Mouse (Mus musculus) CH12.LX (cell line): ENCODE measurements at regions not wholly inside any gene's neighbourhood (a gene's known extent, or its start where the extent isn't known, plus 50 kb on each side); places are given as distances from the start of the nearest gene placed in this dataset.

Source experiments
- DNase-seq: peaks from one replicate; pipeline ENCODE4 v3.0.0-alpha.2; 2013; ENCODE audit errors: extremely low read depth
- H3K27ac ChIP-seq: 2 replicates; pipeline ENCODE4 v1.5.1; 2012; ENCODE audit warnings: low read depth, mild to moderate bottlenecking, control low read depth, moderate library complexity; ENCODE audit not compliant: insufficient read depth
- H3K27me3 ChIP-seq: replicated peaks from 2 replicates; pipeline ENCODE3; 2012; ENCODE audit warnings: inconsistent platforms
- H3K36me3 ChIP-seq, 2 experiments: replicated peaks in 1 of 2; 2 replicates each; pipeline versions ENCODE3 to v1.6.1; 2012; ENCODE audit warnings: inconsistent platforms in 1 of 2, low read length in 1 of 2, mild to moderate bottlenecking in 1 of 2, mixed read lengths in 1 of 2, moderate library complexity in 1 of 2; ENCODE audit not compliant: control insufficient read depth in 1 of 2, insufficient read depth in 1 of 2
- H3K4me1 ChIP-seq, 2 experiments: 2 replicates each; pipeline ENCODE4 v1.6.1; 2012; ENCODE audit warnings: inconsistent platforms in 1 of 2, moderate library complexity in 1 of 2; ENCODE audit not compliant: insufficient read depth in 2 of 2, control insufficient read depth in 1 of 2
- H3K4me2 ChIP-seq: 2 replicates; pipeline ENCODE4 v1.6.1; 2012; ENCODE audit warnings: low read depth, mild to moderate bottlenecking, control low read depth; ENCODE audit not compliant: poor library complexity, insufficient read depth, severe bottlenecking
- H3K4me3 ChIP-seq, 3 experiments: fragments of 150-350 bp in 1 of 3; sonication (generic) in 1 of 3; replicated peaks in 1 of 3; 2 replicates each; pipeline versions ENCODE3 to v1.5.1; 2011 to 2012; ENCODE audit warnings: low read depth in 2 of 3, low read length in 2 of 3, mild to moderate bottlenecking in 2 of 3, moderate library complexity in 2 of 3, control low read depth in 1 of 3, improper control_type of control experiment in 1 of 3, inconsistent platforms in 1 of 3, mixed read lengths in 1 of 3; ENCODE audit not compliant: poor library complexity in 1 of 3
- H3K79me2 ChIP-seq: replicated peaks from 2 replicates; pipeline ENCODE4 v1.6.1; 2012; ENCODE audit warnings: mild to moderate bottlenecking, moderate library complexity; ENCODE audit not compliant: control insufficient read depth, poor library complexity, insufficient read depth, severe bottlenecking; ENCODE audit errors: extremely low read depth
- H3K9ac ChIP-seq: 2 replicates; pipeline ENCODE4 v1.6.1; 2012; ENCODE audit warnings: low read depth, mild to moderate bottlenecking, control low read depth, moderate library complexity; ENCODE audit not compliant: insufficient read depth
- H3K9me3 ChIP-seq: replicated peaks from 2 replicates; pipeline ENCODE3; 2012; ENCODE audit warnings: low read length, inconsistent platforms, mixed read lengths
- CHD1 ChIP-seq: IDR thresholded peaks from 2 replicates; pipeline ENCODE4 v1.6.1; 2012; ENCODE audit warnings: low read depth, low read length, improper control_type of control experiment, inconsistent platforms
- GABPA ChIP-seq: IDR thresholded peaks from 2 replicates; pipeline ENCODE4 v1.6.1; 2012; ENCODE audit warnings: low read depth, low read length, improper control_type of control experiment, inconsistent platforms; ENCODE audit not compliant: insufficient replicate concordance
- HCFC1 ChIP-seq: IDR thresholded peaks from 2 replicates; pipeline ENCODE4 v1.6.1; 2012; ENCODE audit warnings: low read depth, mild to moderate bottlenecking, inconsistent platforms, low read length, improper control_type of control experiment
- JUN ChIP-seq: IDR thresholded peaks from 2 replicates; pipeline ENCODE4 v1.6.1; 2011; ENCODE audit warnings: low read depth, mild to moderate bottlenecking, low read length, improper control_type of control experiment, moderate library complexity; ENCODE audit not compliant: insufficient read depth
- MEF2A ChIP-seq: IDR thresholded peaks from 2 replicates; pipeline ENCODE4 v1.6.1; 2014; ENCODE audit warnings: low read depth, mild to moderate bottlenecking, inconsistent platforms, low read length, improper control_type of control experiment, borderline replicate concordance
- PAX5 ChIP-seq: IDR thresholded peaks from 2 replicates; pipeline ENCODE4 v1.6.1; 2012; ENCODE audit warnings: low read length, inconsistent platforms, mixed read lengths
- TCF12 ChIP-seq: IDR thresholded peaks from 2 replicates; pipeline ENCODE4 v1.6.1; 2014; ENCODE audit warnings: low read depth, mild to moderate bottlenecking, inconsistent platforms, low read length, improper control_type of control experiment
- dilution Hi-C: fragments of 300-500 bp; cut with MboI; formaldehyde crosslinking; loops from 2 replicates; pipeline ENCODE4 v1.14.3; 2020; ENCODE audit warnings: low sequenced_read_pairs; ENCODE audit not compliant: extremely low pct_unique_long_range_greater_than_20kb, extremely low pct_ligation_motif_present
- in situ Hi-C: fragments of 300-500 bp; cut with MboI; formaldehyde crosslinking; loops from 3 replicates; pipeline ENCODE4 v1.14.3; 2019; ENCODE audit warnings: low sequenced_read_pairs, low pct_ligation_motif_present, low pct_unique_long_range_greater_than_20kb, mixed read lengths

- Histone ChIP-seq H3K4me3 (no peak overlapping the region), H3K27me3 (no peaks in the 10 kb centered on the region), H3K36me3 (no peaks in the 10 kb centered on the region), H3K9ac (no peak overlapping the region), H3K9me3 (no peaks in the 10 kb centered on the region), H3K79me2 (no peaks in the 10 kb centered on the region)
- in situ Hi-C loops (no loop called here), dilution Hi-C loops (no loop called here)
- TF ChIP-seq HCFC1 (no peak), TCF12 (no peak), PAX5 (no peak), CHD1 (no peak)
- TF ChIP-seq, all 38 proteins: peak for 0
- Histone ChIP-seq H3K4me2 (no peak overlapping the region), H3K4me1 (peaks cover 0 to 9% of the 10 kb centered on the region in 2 experiments; a peak in 2 of 4 replicates), H3K27ac (no peak overlapping the region)
- no peak for DNase-seq
These were observed 175.1 kb upstream of the Dyrk2 start for GRCm38 (mm10) chr10:119045059-119045458.

- Histone ChIP-seq H3K9ac (no peak overlapping the region), H3K36me3 (no peaks in the 10 kb centered on the region), H3K4me2 (no peak overlapping the region), H3K4me1 (peaks cover 0 to 13% of the 10 kb centered on the region in 2 experiments; a peak in 2 of 4 replicates), H3K27ac (no peak overlapping the region), H3K27me3 (no peaks in the 10 kb centered on the region), H3K9me3 (no peaks in the 10 kb centered on the region), H3K79me2 (no peaks in the 10 kb centered on the region), H3K4me3 (no peak overlapping the region)
- TF ChIP-seq HCFC1: no peak
- in situ Hi-C loops: no loop called here
- no peak for DNase-seq
- dilution Hi-C loops: no loop called here
These were observed 173.1 kb upstream of the Dyrk2 start for GRCm38 (mm10) chr10:119043069-119043468.

- TF ChIP-seq JUN (no peak), GABPA (no peak), MEF2A (no peak)
- dilution Hi-C loops (no loop called here), in situ Hi-C loops (no loop called here)
- Histone ChIP-seq H3K9me3 (no peaks in the 10 kb centered on the region), H3K9ac (no peak overlapping the region), H3K4me3 (no peak overlapping the region), H3K27me3 (no peaks in the 10 kb centered on the region), H3K27ac (no peak overlapping the region), H3K36me3 (no peaks in the 10 kb centered on the region), H3K4me1 (peaks cover 0 to 13% of the 10 kb centered on the region in 2 experiments; a peak in 2 of 4 replicates), H3K4me2 (no peak overlapping the region), H3K79me2 (no peaks in the 10 kb centered on the region)
- DNase-seq: no peak
These were observed 170.2 kb upstream of the Dyrk2 start for GRCm38 (mm10) chr10:119040205-119040604.
